Mouse (Mus musculus): ENCODE data around the gene Prr12.

- TF ChIP-seq CTCF (IDR thresholded peaks at IDR 0.05; ENCODE audit: borderline replicate concordance, extremely low read depth, insufficient read depth, insufficient read length) (no peak), POLR2A (IDR thresholded peaks at IDR 0.05; ENCODE audit: borderline replicate concordance, extremely low read depth, insufficient read depth, insufficient read length, poor library complexity, severe bottlenecking) (no peak)
These were observed 40.8 kb upstream of the Prr12 start for GRCm38 (mm10) chr7:45093516-45093905.
